Mouse (Mus musculus) lung, adult 2 months (tissue): ENCODE results near the gene Tmem135.

Experiments used
- CTCF ChIP-seq: fragments of 200-500 bp; IDR thresholded peaks from 2 replicates; pipeline ENCODE4 v1.5.1; 2011; ENCODE audit warnings: mild to moderate bottlenecking, low read length, control low read depth; ENCODE audit not compliant: insufficient read depth
- POLR2A ChIP-seq: fragments of 200-500 bp; IDR thresholded peaks from 2 replicates; pipeline ENCODE4 v1.6.1; 2011; ENCODE audit warnings: low read depth, mild to moderate bottlenecking, control low read depth, low read length, borderline replicate concordance; ENCODE audit errors: extremely low read depth

- no peak for TF ChIP-seq POLR2A
- no peak for TF ChIP-seq CTCF
Measured at GRCm38 (mm10) chr7:89356307-89356706, 47.7 kb downstream of the Tmem135 start.
